Comparison of ENCODE assay signal across 26 mouse cellular contexts in the genomic region with DNA sequence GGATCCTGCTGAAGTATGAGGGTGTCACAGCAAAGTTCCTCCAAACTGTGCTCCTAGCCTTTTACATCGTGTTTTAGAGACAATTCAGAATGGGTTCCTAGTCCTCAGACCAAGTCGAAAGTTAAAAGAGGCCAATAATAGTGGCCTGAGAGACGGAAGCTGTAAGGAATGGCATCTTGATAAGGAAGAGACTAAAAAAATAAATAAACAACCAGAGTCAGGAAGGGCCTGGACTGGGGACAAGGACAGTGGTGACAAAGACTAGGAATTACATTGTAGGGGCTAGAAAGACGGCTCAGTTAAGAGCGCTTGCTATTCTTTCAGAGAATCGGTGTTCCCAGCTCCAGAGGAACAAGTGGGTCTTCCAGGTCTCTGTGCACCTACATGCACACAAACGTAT. TPM values are rescaled to one million over a fixed set of nuclear protein-coding genes. Genes with fewer than 3 reads are reported as not detected.
DNase-seq lines count a peak whose midpoint lies in the region; ATAC-seq and TF ChIP-seq lines count a peak whose summit lies in the region.
"Had no signal": no experiment of that assay in that cellular context is flagged by ENCODE, and none has a peak within 500 bp of the region (broad histone marks: within the 10 kb centered on the region; RNA-seq: fewer than 3 reads in every experiment).

No protein-coding gene starts in this region.

- no peak for TF ChIP-seq EP300 in heart, postnatal 0 days (IDR thresholded peaks at IDR 0.05; ENCODE audit: low read depth)

- no peak for ATAC-seq in heart, postnatal 0 days (ENCODE audit: insufficient read depth, low read depth)
- no peak for ATAC-seq in lung, embryonic 15.5 days (ENCODE audit: borderline replicate concordance, extremely low read depth, low FRiP score, low TSS enrichment)
- no peak for ATAC-seq in liver, embryonic 15.5 days (ENCODE audit: insufficient read depth)
- ATAC-seq: forebrain, embryonic 14.5 days; inflammation-experienced regulatory T-cells, adult 6 months; midbrain, embryonic 13.5 days; Patski had no signal

- H3K4me1 ChIP-seq in heart, embryonic 10.5 days: peaks cover 68% of the 10 kb centered on the region
- peaks cover 53% of the 10 kb centered on the region for H3K4me1 ChIP-seq in heart, postnatal 0 days (ENCODE audit: control insufficient read depth, insufficient read depth)
- H3K4me1 ChIP-seq in lung, embryonic 15.5 days: peaks cover 55% of the 10 kb centered on the region
- peaks cover 53% of the 10 kb centered on the region for H3K4me1 ChIP-seq in lung, adult 2 months (ENCODE audit: control insufficient read depth, insufficient read depth, low read length)
- peaks cover 99% of the 10 kb centered on the region for H3K4me1 ChIP-seq in liver, embryonic 15.5 days (replicated peaks)

- no peak for DNase-seq in heart, embryonic 10.5 days (ENCODE audit: low spot score)
- no peak for DNase-seq in heart, postnatal 10 days
- DNase-seq in heart, postnatal 0 days (ENCODE audit: low spot score): no peak
- DNase-seq in heart, adult 9 months (ENCODE audit: low spot score in 2 of 2): no peak
- DNase-seq in lung, adult 2 months: no peak
- no peak for DNase-seq in adrenal gland, adult 18-20 months (ENCODE audit: low spot score in 2 of 2)
- DNase-seq: adrenal gland, postnatal 14 days; cerebellum, adult 11 months; cerebellum, adult 9-10 months; cerebellum, postnatal 36 days; gastrocnemius, postnatal 25 days; kidney, adult 2 months; layer of hippocampus, postnatal 36 days; left cerebral cortex, postnatal 4 days; thymus, adult 2 months; thymus, postnatal 36 days had no signal

- no peak overlapping the region for H3K9ac ChIP-seq in heart, postnatal 0 days (replicated peaks; ENCODE audit: low read depth, low read length)
- no peak overlapping the region for H3K9ac ChIP-seq in lung, embryonic 15.5 days
- no peak overlapping the region for H3K9ac ChIP-seq in liver, embryonic 15.5 days
- H3K9ac ChIP-seq: hindbrain, embryonic 15.5 days; midbrain, embryonic 13.5 days; neural tube, embryonic 13.5 days had no signal

- H3K4me3 ChIP-seq in heart, embryonic 10.5 days: no peak overlapping the region
- no peak overlapping the region for H3K4me3 ChIP-seq in heart, postnatal 0 days (ENCODE audit: low read depth, low read length)
- H3K4me3 ChIP-seq in lung, embryonic 15.5 days: no peak overlapping the region
- no peak overlapping the region for H3K4me3 ChIP-seq in lung, adult 2 months (replicated peaks; ENCODE audit: extremely low read depth, low read depth, low read length)
- H3K4me3 ChIP-seq in liver, embryonic 15.5 days (replicated peaks): no peak overlapping the region
- H3K4me3 ChIP-seq: hindbrain, embryonic 10.5 days; hindbrain, embryonic 15.5 days; midbrain, embryonic 13.5 days; neural tube, embryonic 13.5 days had no signal

- no peaks in the 10 kb centered on the region for H3K27me3 ChIP-seq in heart, embryonic 10.5 days (ENCODE audit: insufficient read depth, poor library complexity, severe bottlenecking)
- H3K27me3 ChIP-seq in heart, postnatal 0 days (ENCODE audit: control insufficient read depth, insufficient read depth, low read length): no peaks in the 10 kb centered on the region
- H3K27me3 ChIP-seq in lung, embryonic 15.5 days: no peaks in the 10 kb centered on the region
- H3K27me3 ChIP-seq in liver, embryonic 15.5 days: no peaks in the 10 kb centered on the region
- H3K27me3 ChIP-seq: hindbrain, embryonic 15.5 days; midbrain, embryonic 13.5 days; neural tube, embryonic 13.5 days; Patski had no signal

- peak overlapping the region; percentile 63; the same call in 1 of the 2 replicates for H3K27ac ChIP-seq in heart, embryonic 10.5 days
- H3K27ac ChIP-seq in heart, postnatal 0 days (ENCODE audit: low read depth): peak overlapping the region; percentile 43
- peak overlapping the region; percentile 43 for H3K27ac ChIP-seq in lung, embryonic 15.5 days
- peak overlapping the region; percentile 34; the same call in 1 of the 2 replicates for H3K27ac ChIP-seq in liver, embryonic 15.5 days (replicated peaks)
- H3K27ac ChIP-seq: hindbrain, embryonic 10.5 days; hindbrain, embryonic 15.5 days; macrophage; midbrain, embryonic 13.5 days; neural tube, embryonic 13.5 days had no signal

- H3K4me2 ChIP-seq in heart, postnatal 0 days (ENCODE audit: low read depth, low read length): no peak overlapping the region
- no peak overlapping the region for H3K4me2 ChIP-seq in lung, embryonic 15.5 days
- no peak overlapping the region for H3K4me2 ChIP-seq in liver, embryonic 15.5 days
- H3K4me2 ChIP-seq: hindbrain, embryonic 15.5 days; midbrain, embryonic 13.5 days; neural tube, embryonic 13.5 days had no signal

- H3K9me3 ChIP-seq in heart, embryonic 10.5 days: no peaks in the 10 kb centered on the region
- H3K9me3 ChIP-seq in heart, postnatal 0 days (replicated peaks; ENCODE audit: control insufficient read depth, low read length): no peaks in the 10 kb centered on the region
- no peaks in the 10 kb centered on the region for H3K9me3 ChIP-seq in lung, embryonic 15.5 days
- no peaks in the 10 kb centered on the region for H3K9me3 ChIP-seq in liver, embryonic 15.5 days (replicated peaks)
- H3K9me3 ChIP-seq: hindbrain, embryonic 10.5 days; hindbrain, embryonic 15.5 days; midbrain, embryonic 13.5 days; neural tube, embryonic 13.5 days had no signal

- no peak for TF ChIP-seq POLR2A in lung, adult 2 months (IDR thresholded peaks at IDR 0.05; ENCODE audit: borderline replicate concordance, extremely low read depth, low read depth, low read length)

- H3K36me3 ChIP-seq in heart, embryonic 10.5 days: peaks cover 20% of the 10 kb centered on the region
- H3K36me3 ChIP-seq in heart, postnatal 0 days (replicated peaks; ENCODE audit: control insufficient read depth, insufficient read depth, low read length): peaks cover 23% of the 10 kb centered on the region
- peaks cover 16% of the 10 kb centered on the region; the same call in 1 of the 2 replicates for H3K36me3 ChIP-seq in lung, embryonic 15.5 days
- peaks cover 22% of the 10 kb centered on the region for H3K36me3 ChIP-seq in liver, embryonic 15.5 days (replicated peaks)

- intact Hi-C loops in heart, postnatal 10 days (cut with DNase I): no loop called here

- TF ChIP-seq CTCF in heart, postnatal 0 days (IDR thresholded peaks at IDR 0.05; ENCODE audit: low read depth): no peak
- TF ChIP-seq CTCF in lung, adult 2 months (IDR thresholded peaks at IDR 0.05; ENCODE audit: insufficient read depth, low read length): no peak

- 36% methylated on average over 7 of the region's 7 CpGs for WGBS in heart, embryonic 10.5 days
- 38% methylated on average over 7 of the region's 7 CpGs for WGBS in heart, postnatal 0 days
- 49% methylated on average over 7 of the region's 7 CpGs for WGBS in lung, embryonic 15.5 days
- 42% methylated on average over 7 of the region's 7 CpGs for WGBS in lung, adult 2 months
- WGBS in liver, embryonic 15.5 days (ENCODE audit: insufficient replicate concordance): 64% methylated on average over 7 of the region's 7 CpGs

RNA-seq across cellular contexts. Expression of gene Cish, which starts 6.8 kb away (rescaled TPM):
- polyA plus RNA-seq in heart, embryonic 10.5 days (2016; fragmentation: Nextera tagmentation; extraction: Ambion mirVana): 9.4 and 13.2 TPM in 2 replicates
- total RNA-seq in heart, postnatal 10 days (2021): 100 to 1,000 TPM; 212 to 269 TPM
- 44.8 and 62.6 TPM in 2 replicates for total RNA-seq in heart, postnatal 0 days (2014; rRNA removed; ENCODE audit: low replicate concordance)
- 136 and 149 TPM in 2 replicates for polyA plus RNA-seq in heart, postnatal 0 days (2015; fragmentation: Nextera tagmentation; extraction: Ambion mirVana)
- polyA plus RNA-seq in lung, embryonic 15.5 days (2015; fragmentation: Nextera tagmentation; extraction: Ambion mirVana): 15.4 and 16.4 TPM in 2 replicates
- 61.1 and 72.2 TPM in 2 replicates for polyA plus RNA-seq in lung, adult 2 months (2012; rRNA removed)
- polyA plus RNA-seq in liver, embryonic 15.5 days (2015; fragmentation: Nextera tagmentation; extraction: Ambion mirVana): 11.6 and 12.4 TPM in 2 replicates
- 1 to 10 TPM; 7.9 to 9.9 TPM for total RNA-seq in adrenal gland, adult 18-20 months (2021)

RNA-seq across cellular contexts. Expression of gene Mapkapk3, which starts 12.9 kb away (rescaled TPM):
- polyA plus RNA-seq in heart, embryonic 10.5 days (2016; fragmentation: Nextera tagmentation; extraction: Ambion mirVana): 7.1 and 10.1 TPM in 2 replicates
- total RNA-seq in heart, postnatal 10 days (2021): 10 to 100 TPM; 22.1 to 23.3 TPM
- 14.8 and 24.0 TPM in 2 replicates for total RNA-seq in heart, postnatal 0 days (2014; rRNA removed; ENCODE audit: low replicate concordance)
- polyA plus RNA-seq in heart, postnatal 0 days (2015; fragmentation: Nextera tagmentation; extraction: Ambion mirVana): 13.0 and 15.1 TPM in 2 replicates
- polyA plus RNA-seq in lung, embryonic 15.5 days (2015; fragmentation: Nextera tagmentation; extraction: Ambion mirVana): 13.3 and 17.8 TPM in 2 replicates
- polyA plus RNA-seq in lung, adult 2 months (2012; rRNA removed): 29.3 and 41.1 TPM in 2 replicates
- 10.0 and 11.7 TPM in 2 replicates for polyA plus RNA-seq in liver, embryonic 15.5 days (2015; fragmentation: Nextera tagmentation; extraction: Ambion mirVana)
- 10 to 100 TPM; 42.8 to 55.6 TPM for total RNA-seq in adrenal gland, adult 18-20 months (2021)

RNA-seq across cellular contexts. Expression of gene Hemk1, which starts 35.6 kb away (rescaled TPM):
- polyA plus RNA-seq in heart, embryonic 10.5 days (2016; fragmentation: Nextera tagmentation; extraction: Ambion mirVana): 13.4 and 14.6 TPM in 2 replicates
- total RNA-seq in heart, postnatal 10 days (2021): 10 to 100 TPM; 16.8 to 17.0 TPM
- 4.8 and 28.7 TPM in 2 replicates for total RNA-seq in heart, postnatal 0 days (2014; rRNA removed; ENCODE audit: low replicate concordance)
- polyA plus RNA-seq in heart, postnatal 0 days (2015; fragmentation: Nextera tagmentation; extraction: Ambion mirVana): 12.3 and 15.3 TPM in 2 replicates
- polyA plus RNA-seq in lung, embryonic 15.5 days (2015; fragmentation: Nextera tagmentation; extraction: Ambion mirVana): 9.7 and 11.4 TPM in 2 replicates
- polyA plus RNA-seq in lung, adult 2 months (2012; rRNA removed): 16.9 and 21.0 TPM in 2 replicates
- polyA plus RNA-seq in liver, embryonic 15.5 days (2015; fragmentation: Nextera tagmentation; extraction: Ambion mirVana): 3.6 and 3.7 TPM in 2 replicates
- total RNA-seq in adrenal gland, adult 18-20 months (2021): 10 to 100 TPM; 12.9 to 17.4 TPM

RNA-seq across cellular contexts. Expression of gene 6430571L13Rik, which starts 37.8 kb away (rescaled TPM):
- 0.74 and 1.2 TPM in 2 replicates for polyA plus RNA-seq in heart, embryonic 10.5 days (2016; fragmentation: Nextera tagmentation; extraction: Ambion mirVana)
- total RNA-seq in heart, postnatal 10 days (2021): 10 to 100 TPM in 1 of 2 experiments, 1 to 10 TPM in 1; 8.9 to 11.4 TPM
- total RNA-seq in heart, postnatal 0 days (2014; rRNA removed; ENCODE audit: low replicate concordance): 1.1 and 11.0 TPM in 2 replicates
- 3.1 and 3.3 TPM in 2 replicates for polyA plus RNA-seq in heart, postnatal 0 days (2015; fragmentation: Nextera tagmentation; extraction: Ambion mirVana)
- polyA plus RNA-seq in lung, embryonic 15.5 days (2015; fragmentation: Nextera tagmentation; extraction: Ambion mirVana): 0.47 and 0.79 TPM in 2 replicates
- polyA plus RNA-seq in lung, adult 2 months (2012; rRNA removed): 0.34 and 1.1 TPM in 2 replicates
- polyA plus RNA-seq in liver, embryonic 15.5 days (2015; fragmentation: Nextera tagmentation; extraction: Ambion mirVana): 0.12 TPM in 2 replicates
- total RNA-seq in adrenal gland, adult 18-20 months (2021): 1 to 10 TPM in 1 of 2 experiments, under 1 TPM in 1; 0.30 to 1.3 TPM
- polyA plus RNA-seq: macrophage had no signal
